Mouse (Mus musculus) midbrain, embryonic 15.5 days (tissue): ENCODE data around the gene Fam222b. TPM values are rescaled to one million over a fixed set of nuclear protein-coding genes. Genes with fewer than 3 reads are reported as not detected.

ENCODE experiments used
- ATAC-seq: fragments of 200-750 bp; cut with Nextera tagmentation; replicated peaks from 2 replicates; pipeline ENCODE4 v1.8.0; 2017; ENCODE audit warnings: moderate TSS enrichment
- H3K27ac ChIP-seq: fragments of 300-500 bp; sonication (generic); 2 replicates; pipeline ENCODE4 v1.5.1; 2015; ENCODE audit warnings: mild to moderate bottlenecking, inconsistent platforms
- H3K27me3 ChIP-seq: fragments of 300-500 bp; sonication (generic); replicated peaks from 2 replicates; pipeline ENCODE4 v1.6.1; 2015; ENCODE audit warnings: inconsistent platforms
- H3K36me3 ChIP-seq: fragments of 300-500 bp; sonication (generic); replicated peaks from 2 replicates; pipeline ENCODE4 v1.6.1; 2015; ENCODE audit warnings: inconsistent platforms
- H3K4me1 ChIP-seq: fragments of 300-500 bp; sonication (generic); 2 replicates; pipeline ENCODE4 v1.6.1; 2015; ENCODE audit warnings: inconsistent platforms
- H3K4me2 ChIP-seq: fragments of 300-500 bp; sonication (generic); 2 replicates; pipeline ENCODE4 v1.6.1; 2015; ENCODE audit warnings: inconsistent platforms, mild to moderate bottlenecking, moderate library complexity
- H3K4me3 ChIP-seq: fragments of 300-500 bp; sonication (generic); 2 replicates; pipeline ENCODE4 v1.5.1; 2015; ENCODE audit warnings: mild to moderate bottlenecking, inconsistent platforms
- H3K9ac ChIP-seq: fragments of 300-500 bp; sonication (generic); 2 replicates; pipeline ENCODE4 v1.6.1; 2015; ENCODE audit warnings: mild to moderate bottlenecking, inconsistent platforms
- H3K9me3 ChIP-seq: fragments of 300-500 bp; sonication (generic); 2 replicates; pipeline ENCODE4 v1.6.1; 2016; ENCODE audit warnings: inconsistent platforms
- WGBS: fragments of 180-500 bp; shearing (Covaris S2); methylation state at CpG from one replicate; pipeline ENCODE4 v1.1.7; 2015; ENCODE audit warnings: mixed read lengths; 5-methylcytosine and 5-hydroxymethylcytosine counted together
- microRNA counts: library from miRNA; unstranded; fragments of <30 nt; microRNA quantifications from one replicate; lab custom pipeline; 2016
- microRNA-seq: library from miRNA; unstranded; fragments of <30 nt; microRNA quantifications from one replicate; pipeline ENCODE4, GENCODE M21; 2016
- polyA plus RNA-seq: library from polyadenylated mRNA; unstranded; fragments of >200 nt; fragmentation: Nextera tagmentation; extraction: Ambion mirVana; gene quantifications from 2 replicates; pipeline ENCODE4 v1.2.1, GENCODE M21; 2015

Gene Fam222b
- polyA plus RNA-seq, 1 experiment from 2014 or later = 33.4 TPM

DNA sequence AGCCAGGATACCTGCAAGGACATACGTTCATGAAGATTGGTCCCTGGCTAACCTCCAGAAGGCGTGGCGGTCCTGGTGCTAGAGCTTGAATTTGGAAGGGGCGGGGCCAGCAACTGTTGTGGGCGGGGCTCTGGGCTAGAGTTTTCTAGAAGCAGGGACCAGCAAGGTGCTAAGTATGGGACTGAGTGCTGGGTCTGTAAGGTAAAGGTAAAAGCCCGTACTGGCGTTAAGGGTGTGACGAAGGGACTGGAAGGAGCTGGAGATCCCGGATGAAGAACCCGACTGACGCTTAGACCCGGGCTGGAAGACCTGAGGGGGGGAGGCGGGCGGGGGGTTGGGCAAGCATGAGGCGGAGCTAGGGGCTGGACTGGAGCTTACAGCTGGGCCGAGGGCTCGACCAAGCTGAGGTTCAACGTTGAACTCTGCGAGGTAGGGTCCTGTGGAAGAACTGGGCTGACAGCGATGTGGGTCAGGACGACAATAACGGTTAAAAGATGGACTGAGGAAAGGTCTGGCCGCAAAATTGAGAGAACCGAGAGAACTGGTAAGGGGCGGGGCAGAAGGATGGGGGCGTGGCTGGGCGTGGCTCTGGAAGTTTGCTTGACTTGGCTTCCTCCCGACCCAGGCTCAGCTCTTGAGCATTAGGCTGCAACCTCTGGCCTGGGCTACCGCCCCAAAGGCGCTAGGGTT, 100.1 kb downstream of the Fam222b start:
- no peak overlapping the region for H3K9ac ChIP-seq
- no peak for ATAC-seq
- WGBS = 3% methylated on average over 30 of the region's 30 CpGs

DNA sequence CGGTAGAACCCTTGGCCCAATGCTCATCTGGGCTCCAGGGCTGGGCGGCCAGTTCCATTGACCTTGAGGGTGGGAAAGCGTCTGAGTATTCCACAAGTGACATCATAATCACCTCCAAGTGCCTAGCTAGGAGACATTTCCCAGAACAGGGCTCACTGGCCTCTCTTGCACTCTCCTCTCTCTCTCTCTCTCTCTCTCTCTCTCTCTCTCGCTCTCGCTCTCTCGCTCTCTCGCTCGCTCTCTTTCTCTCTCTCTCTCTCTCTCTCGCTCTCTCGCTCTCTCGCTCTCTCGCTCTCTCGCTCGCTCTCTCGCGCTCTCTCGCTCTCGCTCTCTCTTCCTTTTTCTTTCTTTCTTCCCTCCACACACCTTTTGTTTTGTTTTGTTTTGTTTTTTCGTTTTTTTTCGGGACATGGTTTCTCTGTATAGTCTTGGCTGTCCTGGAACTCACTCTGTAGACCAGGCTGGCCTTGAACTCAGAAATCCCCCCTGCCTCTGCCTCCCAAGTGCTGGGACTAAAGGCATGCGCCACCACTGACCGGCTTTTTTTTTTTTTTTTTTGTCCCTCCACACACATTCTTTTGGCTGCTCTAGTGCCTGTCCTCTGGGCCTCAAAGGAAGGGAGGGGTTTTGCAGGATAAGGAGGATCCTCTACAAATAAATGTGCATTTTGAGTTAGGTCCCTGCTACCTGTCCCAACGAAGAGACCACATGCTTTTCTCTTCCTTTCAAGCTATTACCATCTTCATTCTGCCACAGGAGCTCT, 100.8 kb downstream of the Fam222b start:
- Histone ChIP-seq H3K9me3 (no peaks in the 10 kb centered on the region), H3K27me3 (no peaks in the 10 kb centered on the region), H3K4me3 (peak overlapping the region; percentile 27), H3K4me1 (peaks cover 10% of the 10 kb centered on the region), H3K9ac (no peak overlapping the region), H3K4me2 (peak overlapping the region; percentile 42), H3K36me3 (peaks cover 17% of the 10 kb centered on the region), H3K27ac (no peak overlapping the region)
- ATAC-seq = no peak
- WGBS = 61% methylated on average over 23 of the region's 23 CpGs

More for the DNA sequence above, 100.1 kb downstream of the Fam222b start:
- no peaks in the 10 kb centered on the region for H3K9me3 ChIP-seq
- H3K4me1 ChIP-seq = peaks cover 18% of the 10 kb centered on the region
- peak overlapping the region; percentile 27 for H3K4me3 ChIP-seq
- no peaks in the 10 kb centered on the region for H3K27me3 ChIP-seq
- no peak overlapping the region for H3K27ac ChIP-seq
- H3K36me3 ChIP-seq = peaks cover 17% of the 10 kb centered on the region
- peak overlapping the region; percentile 42 for H3K4me2 ChIP-seq

DNA sequence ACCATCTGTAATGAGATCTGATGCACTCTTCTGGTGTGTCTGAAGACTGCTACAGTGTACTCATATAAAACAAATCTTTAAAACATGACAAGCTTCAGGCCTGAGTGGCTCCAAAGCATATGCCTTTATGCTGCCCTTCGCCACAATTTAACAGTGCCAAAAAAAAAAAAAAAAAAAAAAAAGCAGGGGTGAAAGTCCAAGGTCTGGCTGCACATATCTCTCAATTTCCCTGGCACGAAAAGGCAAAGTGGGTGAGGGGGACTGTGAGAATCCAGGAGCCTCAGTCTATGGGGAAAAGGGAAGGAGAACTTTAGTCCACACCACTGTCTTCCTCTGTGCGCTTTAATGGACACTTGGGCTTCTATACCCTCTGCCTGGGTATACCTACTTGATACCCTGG, 107.9 kb downstream of the Fam222b start:
- Histone ChIP-seq H3K9ac (no peak overlapping the region), H3K9me3 (no peaks in the 10 kb centered on the region), H3K4me1 (no peaks in the 10 kb centered on the region), H3K27ac (no peak overlapping the region), H3K4me2 (no peak overlapping the region), H3K4me3 (no peak overlapping the region), H3K36me3 (peaks cover 20% of the 10 kb centered on the region), H3K27me3 (no peaks in the 10 kb centered on the region)
- ATAC-seq = no peak
- WGBS = 91% methylated on average over 3 of the region's 3 CpGs

DNA sequence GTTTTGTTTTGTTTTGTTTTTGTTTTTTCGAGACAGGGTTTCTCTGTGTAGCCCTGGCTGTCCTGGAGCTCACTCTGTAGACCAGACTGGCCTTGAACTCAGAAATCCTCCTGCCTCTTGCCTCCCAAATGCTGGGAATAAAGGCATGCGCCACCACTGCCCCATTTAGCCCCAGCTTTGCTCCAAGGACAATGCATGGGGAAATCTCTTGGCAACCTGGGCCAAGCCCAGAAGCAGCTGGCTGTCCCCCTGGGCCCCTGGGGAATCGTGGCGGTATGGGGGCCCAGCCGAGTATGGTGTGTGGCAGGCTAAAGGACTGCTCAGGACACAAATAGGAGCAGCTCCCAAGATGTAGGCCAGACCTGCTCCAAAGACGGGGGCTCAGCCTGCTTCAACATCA, 109.8 kb downstream of the Fam222b start:
- Histone ChIP-seq H3K9me3 (no peaks in the 10 kb centered on the region), H3K27ac (no peak overlapping the region), H3K4me3 (no peak overlapping the region), H3K9ac (no peak overlapping the region), H3K4me2 (no peak overlapping the region), H3K4me1 (no peaks in the 10 kb centered on the region), H3K36me3 (peaks cover 35% of the 10 kb centered on the region), H3K27me3 (no peaks in the 10 kb centered on the region)
- 70% methylated on average over 6 of the region's 6 CpGs for WGBS
- no peak for ATAC-seq

DNA sequence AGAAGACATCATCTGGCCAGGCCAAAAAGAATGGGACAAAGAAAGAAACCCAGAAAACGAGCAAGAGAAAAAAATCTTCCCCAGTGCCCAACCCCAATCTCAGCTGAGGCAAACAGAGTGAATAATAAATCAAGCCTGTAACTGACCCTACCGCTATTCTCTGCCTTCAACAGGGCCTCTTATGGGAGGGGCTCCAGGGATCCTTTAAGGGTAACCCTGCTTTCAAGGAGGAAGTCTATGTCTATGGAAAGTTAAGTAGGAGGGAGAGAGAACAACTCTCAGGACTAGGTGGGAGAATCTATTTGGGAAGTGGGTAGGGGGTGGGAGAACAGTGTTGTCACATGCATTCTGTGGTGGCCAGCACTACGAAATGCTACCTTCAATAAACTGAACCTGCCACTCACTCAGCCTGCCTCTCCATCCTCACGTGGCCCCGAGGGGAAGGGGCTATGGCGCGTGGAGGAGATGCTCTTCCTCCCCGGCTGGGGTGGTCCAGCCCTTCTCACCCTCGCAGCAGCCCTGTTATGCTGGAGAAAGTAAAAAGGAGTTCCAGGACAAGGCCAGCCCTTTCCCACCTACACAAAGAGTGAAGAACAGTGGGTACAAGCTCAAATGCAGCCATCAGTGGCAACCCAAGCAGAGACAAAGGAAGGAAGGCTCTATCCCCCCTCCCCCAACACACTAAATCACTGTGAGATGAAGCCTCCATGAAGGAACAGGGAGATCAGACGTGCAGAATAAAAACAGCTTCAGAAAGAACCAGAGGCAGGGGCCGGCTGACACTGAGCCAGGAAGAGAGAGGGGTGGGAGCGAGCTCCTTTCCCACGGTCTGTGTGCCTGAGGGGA, 111.1 kb downstream of the Fam222b start:
- H3K9ac ChIP-seq = no peak overlapping the region
- H3K27me3 ChIP-seq = no peaks in the 10 kb centered on the region
- no peaks in the 10 kb centered on the region for H3K9me3 ChIP-seq
- 74% methylated on average over 13 of the region's 13 CpGs for WGBS
- H3K36me3 ChIP-seq = peaks cover 48% of the 10 kb centered on the region
- H3K27ac ChIP-seq = 0 out of 2 replicates have a peak overlapping the region, but pooled peaks have one; percentile 8
- no peaks in the 10 kb centered on the region for H3K4me1 ChIP-seq
- no peak for ATAC-seq
- H3K4me3 ChIP-seq = no peak overlapping the region
- H3K4me2 ChIP-seq = no peak overlapping the region

MicroRNAs within 50 kb of the gene (microRNA counts, 519-probe panel; counts per million panel counts)
- microRNA mmu-miR-144 (lab: Ali Mortazavi, UCI) (3,079 counts per million, percentile 70 among the panel's probes with 10 or more counts), microRNA mmu-miR-451 (lab: Ali Mortazavi, UCI) (2,875 counts per million, percentile 64 among the panel's probes with 10 or more counts)

Small RNA genes lying within 50 kb of the gene (microRNA-seq; reads per million reads assigned to microRNA genes)
- gene Mir144 = 35.3 reads per million, percentile 41 among the genes with 10 or more reads in this experiment
- gene Mir451a = not detected
- not detected for gene Mir451b
- 0.74 reads per million for gene Mir7653

Other genes starting within 250 kb of the Fam222b start
- gene Pipox, start 200.6 kb upstream of the Fam222b start, polyA plus RNA-seq = 5.7 and 6.7 TPM in 2 replicates
- gene Sez6, start 163.9 kb upstream of the Fam222b start, polyA plus RNA-seq = 159 and 162 TPM in 2 replicates
- gene Phf12, start 111.9 kb upstream of the Fam222b start, polyA plus RNA-seq = 19.2 and 20.7 TPM in 2 replicates
- 51.8 and 52.7 TPM in 2 replicates for gene Dhrs13, start 62.4 kb upstream of the Fam222b start, polyA plus RNA-seq
- 76.7 and 80.4 TPM in 2 replicates for gene Flot2, start 56.7 kb upstream of the Fam222b start, polyA plus RNA-seq
- 31.7 and 33.5 TPM in 2 replicates for gene Eral1, start 14.3 kb upstream of the Fam222b start, polyA plus RNA-seq
- gene Traf4, start 70.9 kb downstream of the Fam222b start, polyA plus RNA-seq = 101 and 107 TPM in 2 replicates
- 6.5 and 7.3 TPM in 2 replicates for gene Nek8, start 82.0 kb downstream of the Fam222b start, polyA plus RNA-seq
- 7.4 and 7.6 TPM in 2 replicates for gene Tlcd1, start 82.1 kb downstream of the Fam222b start, polyA plus RNA-seq
- 695 and 703 TPM in 2 replicates for gene Rpl23a, start 88.9 kb downstream of the Fam222b start, polyA plus RNA-seq
- 56.3 and 61.5 TPM in 2 replicates for gene Rab34, start 93.8 kb downstream of the Fam222b start, polyA plus RNA-seq
- gene Proca1, start 98.7 kb downstream of the Fam222b start, polyA plus RNA-seq = 1.7 and 2.2 TPM in 2 replicates
- gene Sdf2, start 151.1 kb downstream of the Fam222b start, polyA plus RNA-seq = 90.0 and 93.6 TPM in 2 replicates
- gene Supt6, start 151.3 kb downstream of the Fam222b start, polyA plus RNA-seq = 30.0 and 31.7 TPM in 2 replicates
- 55.0 and 62.3 TPM in 2 replicates for gene 2610507B11Rik, start 167.1 kb downstream of the Fam222b start, polyA plus RNA-seq
- gene BC030499, start 196.2 kb downstream of the Fam222b start, polyA plus RNA-seq = 0.11 and 0.28 TPM in 2 replicates
- 6.9 and 9.6 TPM in 2 replicates for gene Spag5, start 206.9 kb downstream of the Fam222b start, polyA plus RNA-seq
- 84.9 and 129 TPM in 2 replicates for gene Aldoc, start 228.3 kb downstream of the Fam222b start, polyA plus RNA-seq
- gene Pigs, start 233.8 kb downstream of the Fam222b start, polyA plus RNA-seq = 71.5 and 76.6 TPM in 2 replicates
- 80.8 and 89.7 TPM in 2 replicates for gene Unc119, start 248.8 kb downstream of the Fam222b start, polyA plus RNA-seq